Mouse (Mus musculus): ENCODE data around the gene Ints3.

Ints3 gene

DNA sequence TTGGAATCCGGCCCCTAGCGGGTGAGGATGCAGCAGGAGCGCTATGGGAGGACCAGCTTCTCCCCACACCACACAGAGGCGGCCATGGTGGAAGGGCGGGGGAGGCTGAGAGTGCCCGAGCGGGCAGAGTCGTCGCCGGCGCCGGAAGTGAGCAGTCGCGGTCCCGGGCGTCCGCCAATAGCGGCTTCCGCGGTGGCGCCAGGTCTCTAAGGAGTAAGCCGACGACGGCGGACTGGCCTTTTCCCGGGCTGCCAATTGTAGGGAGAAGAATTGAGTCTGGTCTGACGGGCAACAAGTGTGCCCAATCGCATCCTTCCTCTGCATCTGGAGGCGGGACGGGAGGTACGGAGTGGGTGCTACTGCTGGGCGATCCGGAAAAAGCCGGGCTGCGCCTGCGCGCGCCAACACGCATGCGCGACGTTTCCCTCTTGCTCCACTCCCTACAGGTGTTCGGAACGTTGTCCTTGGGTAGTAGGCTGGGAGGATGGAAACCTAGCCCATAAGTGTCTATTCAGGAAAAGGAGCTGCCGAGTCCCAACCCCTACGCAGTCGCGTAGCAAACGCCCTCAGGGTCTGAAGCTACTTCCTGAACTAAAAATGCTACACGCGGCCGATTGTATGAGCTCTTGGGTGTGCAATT, at the start of gene Ints3:
Gene Ints3, minus strand, starts transcription at position 242 of the 640 bp plus-strand sequence.
- peak; percentile 99 for DNase-seq

DNA sequence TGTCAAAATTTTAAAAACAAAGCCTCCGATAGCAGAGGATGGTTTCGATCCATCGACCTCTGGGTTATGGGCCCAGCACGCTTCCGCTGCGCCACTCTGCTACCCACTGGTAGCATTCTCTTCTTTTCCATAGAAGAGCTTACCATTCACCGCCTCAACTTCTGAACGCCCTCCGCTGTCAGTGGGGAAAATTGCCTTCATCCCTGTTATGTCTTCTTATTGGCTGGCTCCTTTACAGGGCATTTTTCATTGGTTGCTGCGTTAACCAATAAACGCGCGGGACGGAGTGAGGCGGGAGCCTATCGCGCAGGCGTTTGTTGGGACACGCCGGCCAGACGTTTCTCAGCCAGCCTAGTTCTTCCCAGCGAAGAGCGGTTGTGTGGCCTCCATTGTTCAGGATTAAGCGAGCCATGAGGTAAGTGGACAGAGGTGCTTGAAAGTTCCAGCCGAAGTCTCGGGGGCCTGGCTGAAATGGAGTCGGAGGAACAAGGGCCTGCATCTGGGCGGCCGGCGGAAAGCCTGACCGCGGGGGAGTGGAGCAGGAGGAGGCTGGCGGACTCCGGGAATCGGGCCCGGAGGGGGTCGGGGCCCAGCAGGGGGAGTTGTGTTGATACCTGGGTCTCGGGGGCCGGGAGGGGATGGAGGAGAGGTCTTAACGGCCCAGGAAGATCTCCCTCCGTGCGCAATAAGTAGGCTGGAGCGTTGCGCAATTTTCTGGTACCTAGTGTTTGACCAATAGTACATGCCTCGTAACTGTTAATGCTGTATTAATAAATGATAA, 42.6 kb upstream of the Ints3 start, which contains the start of gene Ilf2:
Gene Ilf2, plus strand, starts transcription at position 296 of the 781 bp plus-strand sequence.
- peak; percentile 96 for DNase-seq

DNA sequence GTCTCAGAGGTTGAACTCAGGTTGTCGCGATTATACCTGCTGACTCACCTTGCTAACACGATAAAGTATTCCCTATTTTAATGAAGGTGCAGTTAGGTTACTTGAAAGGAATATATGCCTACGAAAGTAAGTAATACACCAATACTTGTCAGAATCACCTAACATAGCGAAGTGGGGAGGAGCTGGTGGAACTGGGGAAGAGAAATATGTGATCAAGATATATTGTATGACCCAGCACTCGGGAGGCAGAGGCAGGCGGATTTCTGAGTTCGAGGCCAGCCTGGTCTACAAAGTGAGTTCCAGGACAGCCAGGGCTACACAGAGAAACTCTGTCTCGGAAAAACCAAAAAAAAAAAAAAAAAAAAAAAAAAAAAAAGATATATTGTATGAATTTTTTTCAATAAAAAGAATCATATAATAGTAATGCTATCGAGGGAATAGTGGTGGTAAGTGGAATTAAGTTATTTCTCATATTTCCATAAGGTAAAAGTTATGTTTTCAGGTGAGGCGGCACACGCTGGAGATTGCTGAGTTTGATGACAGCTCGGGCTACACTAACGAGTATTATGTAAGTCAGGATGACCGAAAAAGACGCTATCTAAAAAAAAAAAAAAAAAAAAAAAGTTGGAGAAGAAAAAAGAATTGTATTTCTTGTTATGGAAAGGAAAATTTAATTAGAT, 41.9 kb upstream of the Ints3 start:
- DNase-seq, result no peak

DNA sequence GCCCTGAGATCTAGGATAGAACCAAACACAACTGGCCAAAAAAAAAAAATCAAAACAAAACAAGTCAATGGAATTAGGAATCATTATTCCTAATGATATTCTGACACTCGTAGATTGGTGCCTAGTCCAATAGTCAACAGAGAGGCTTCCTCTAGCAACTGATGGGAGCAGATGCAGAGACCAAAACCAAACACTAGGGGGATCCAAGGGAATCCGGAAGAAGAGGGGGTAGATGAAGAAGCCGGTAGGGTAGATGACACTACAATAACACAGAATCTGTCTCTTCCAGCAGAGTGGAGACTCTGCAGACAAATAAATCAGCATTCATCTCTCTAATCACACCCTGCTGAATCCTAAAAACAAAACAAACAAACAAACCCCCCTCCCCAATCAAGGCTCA, 38.8 kb upstream of the Ints3 start:
- DNase-seq, result peak; percentile 68

DNA sequence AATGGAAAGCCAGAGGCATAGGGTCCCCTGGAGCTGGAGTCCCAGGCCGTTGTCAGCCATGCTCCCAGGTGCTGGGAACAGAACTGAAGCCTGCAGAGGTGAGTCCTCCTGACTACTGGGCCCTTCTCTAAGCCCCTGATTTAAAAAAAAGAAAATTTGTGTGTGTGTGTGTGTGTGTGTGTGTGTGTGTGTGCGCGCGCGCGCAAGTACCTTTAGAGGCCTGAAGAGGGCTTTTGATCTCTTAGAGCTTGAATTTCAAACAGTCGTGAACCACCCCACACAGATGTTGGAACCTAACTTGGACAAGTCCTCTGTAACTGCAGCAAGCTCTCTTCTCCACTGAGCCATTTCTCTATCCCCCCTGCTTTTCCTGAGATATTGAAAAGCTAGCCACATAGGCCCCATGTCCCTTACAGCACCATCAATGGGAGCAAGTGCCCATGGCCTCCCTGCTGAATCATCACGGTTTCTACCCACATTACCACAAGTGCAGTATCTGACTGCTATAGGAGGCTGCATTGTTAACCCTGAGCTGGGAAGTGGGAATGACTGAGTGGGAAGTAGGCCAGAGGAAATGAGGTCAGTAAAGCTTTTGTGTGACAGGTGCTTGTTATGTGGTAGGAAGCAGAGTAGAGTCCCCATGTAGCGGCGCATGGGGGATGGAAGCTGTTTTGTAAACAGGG, 34.3 kb upstream of the Ints3 start:
- no peak for DNase-seq

DNA sequence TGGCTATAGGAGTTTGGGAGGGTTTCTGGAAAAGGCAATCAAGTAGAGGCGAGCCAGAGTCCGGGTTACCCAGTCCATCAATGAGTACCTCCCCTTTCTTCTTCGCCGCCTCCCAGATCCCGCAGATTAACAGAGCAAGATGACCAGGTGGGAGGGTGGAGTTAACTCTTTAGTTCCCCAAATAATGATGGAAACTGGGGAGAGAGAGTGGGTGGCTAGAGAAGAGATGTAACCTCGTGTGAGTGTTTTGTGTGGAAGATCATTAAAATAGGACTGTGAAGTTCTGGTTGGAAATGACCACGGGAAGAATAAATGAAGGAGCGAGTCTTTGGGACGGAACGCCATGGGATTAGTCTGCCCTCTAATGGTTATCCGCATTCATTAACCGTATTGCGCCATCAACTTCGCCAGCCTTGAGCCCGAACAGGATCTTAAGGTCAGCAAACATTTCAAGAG, 32.9 kb upstream of the Ints3 start:
- peak; percentile 77 for DNase-seq

DNA sequence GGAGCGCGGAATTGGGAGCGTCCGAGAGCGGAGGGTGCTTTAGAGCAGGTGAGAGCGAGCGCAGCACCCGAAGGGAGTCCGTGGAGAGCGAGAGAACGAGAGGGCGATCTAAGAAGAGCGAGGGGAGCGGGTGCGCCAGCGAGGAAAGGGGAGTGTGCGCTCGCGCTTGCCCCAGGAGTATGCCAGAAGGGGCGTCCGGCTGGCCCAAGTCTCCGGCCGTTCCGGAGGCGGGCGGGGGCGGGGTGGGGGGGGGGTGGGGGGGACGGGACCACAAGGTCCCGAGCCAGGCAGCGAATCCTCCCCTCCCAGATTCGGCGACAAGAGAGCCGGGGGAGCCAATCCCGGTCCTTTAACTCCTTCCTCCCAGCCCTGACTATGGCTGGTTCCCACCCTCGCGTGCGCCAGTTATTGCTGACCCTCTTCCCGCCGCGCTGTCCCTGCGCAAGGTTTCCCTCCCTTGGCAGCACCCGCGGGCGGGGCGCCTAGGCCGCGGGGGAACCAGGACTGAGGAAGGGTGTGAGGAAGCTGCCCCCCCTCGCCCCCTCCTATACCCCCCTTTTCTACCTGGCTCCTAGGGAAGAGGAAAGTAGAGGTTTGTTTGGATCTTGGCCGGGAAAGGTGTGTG, 32.4 kb upstream of the Ints3 start, which contains the start of gene Npr1:
Gene Npr1, minus strand, starts transcription at position 181 of the 625 bp plus-strand sequence.
- peak; percentile 78 for DNase-seq

DNA sequence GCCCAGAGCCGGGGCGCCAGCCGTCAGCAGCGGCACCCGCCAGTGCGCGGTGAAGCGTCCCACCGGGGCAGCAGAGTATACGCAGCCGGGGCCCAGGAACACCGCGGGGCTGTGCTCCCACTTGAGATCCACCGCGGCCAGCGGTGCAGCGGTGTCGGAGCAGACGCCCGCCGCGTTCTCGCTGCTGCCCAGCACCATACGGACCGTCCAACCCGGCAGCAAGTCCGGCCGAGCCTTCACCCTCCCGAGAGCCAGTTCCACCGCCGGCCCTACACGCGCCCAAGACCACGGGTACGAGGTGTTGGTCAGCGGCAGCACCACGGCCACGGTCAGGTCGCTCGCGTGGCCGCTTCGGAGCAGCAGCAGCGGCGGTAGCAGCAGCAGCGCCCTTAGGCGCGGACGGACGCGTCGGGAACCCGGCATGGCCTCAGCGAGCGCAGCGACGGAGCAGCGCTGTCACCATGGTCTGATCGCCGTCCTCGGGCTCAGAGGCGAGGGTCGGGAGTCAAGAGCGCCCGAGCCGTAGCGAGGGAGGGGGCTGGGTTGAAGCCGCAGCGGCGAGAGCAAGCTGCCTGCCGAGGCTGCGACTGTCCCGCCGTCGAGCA, 31.8 kb upstream of the Ints3 start:
- DNase-seq, result peak; percentile 54

DNA sequence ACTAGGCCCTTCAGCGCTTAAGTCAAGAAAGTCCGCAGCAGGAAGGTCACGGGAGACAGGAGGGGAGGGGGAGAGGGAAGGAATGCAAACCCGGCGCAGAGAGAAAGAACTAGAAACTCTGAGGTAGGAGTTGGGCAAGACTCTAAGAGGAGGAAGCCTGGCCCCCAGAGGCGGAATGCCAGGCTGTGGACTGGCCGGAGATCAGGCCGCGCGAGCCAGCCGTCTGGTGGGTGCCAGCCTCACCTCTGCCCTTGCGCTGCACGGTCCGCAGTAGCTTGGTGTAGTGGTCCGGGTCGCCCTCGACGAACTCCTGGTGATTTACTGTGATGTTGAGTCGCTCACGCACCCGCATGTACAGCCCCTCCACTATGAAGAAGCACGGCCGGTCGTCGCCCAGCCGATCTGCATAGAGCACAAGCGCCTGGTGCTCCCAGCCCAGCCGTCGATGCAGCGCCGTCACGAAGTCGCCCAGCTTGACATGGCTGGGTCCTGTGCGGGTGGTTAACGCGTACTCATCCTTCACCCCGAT, 31.2 kb upstream of the Ints3 start:
- peak; percentile 54 for DNase-seq

DNA sequence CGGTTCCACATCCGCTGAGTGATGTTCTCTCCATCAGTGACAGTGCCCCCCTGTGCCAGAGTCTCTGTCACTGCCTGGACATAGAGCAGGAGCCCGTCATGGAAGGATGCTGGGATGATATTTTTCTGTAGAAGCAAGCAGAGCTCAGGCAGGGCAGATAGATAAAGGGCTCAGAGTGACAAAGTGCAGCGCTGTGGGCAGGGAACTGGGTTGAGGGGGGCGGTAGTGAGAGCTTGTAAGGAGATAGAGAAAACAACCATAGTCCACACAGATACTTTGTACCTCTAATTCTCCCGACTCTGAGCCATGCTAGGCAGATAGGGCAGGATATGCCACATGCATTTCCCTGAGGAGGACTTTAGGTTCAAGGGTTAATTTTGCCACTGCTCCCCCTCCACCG, 29.2 kb upstream of the Ints3 start:
- no peak for DNase-seq

DNA sequence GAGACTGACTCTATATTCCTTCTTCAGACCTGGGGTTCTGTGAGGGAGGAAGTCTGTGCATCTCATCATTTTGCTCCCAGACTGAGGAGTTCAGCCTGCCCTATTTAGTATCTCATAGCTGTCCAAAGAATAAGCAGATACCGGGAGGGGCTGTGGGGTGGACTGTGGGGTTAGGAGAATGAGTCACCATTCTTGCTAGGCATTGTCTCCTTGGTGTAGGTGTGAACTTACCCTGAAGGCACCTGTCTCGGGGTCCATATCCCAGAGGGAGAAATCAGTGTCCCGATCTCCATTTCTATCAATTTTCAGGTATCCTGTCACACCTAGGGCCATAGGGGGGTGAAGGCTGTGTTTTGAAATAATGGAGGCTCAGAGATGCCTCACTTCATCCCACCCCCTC, 28.5 kb upstream of the Ints3 start:
- no peak for DNase-seq

DNA sequence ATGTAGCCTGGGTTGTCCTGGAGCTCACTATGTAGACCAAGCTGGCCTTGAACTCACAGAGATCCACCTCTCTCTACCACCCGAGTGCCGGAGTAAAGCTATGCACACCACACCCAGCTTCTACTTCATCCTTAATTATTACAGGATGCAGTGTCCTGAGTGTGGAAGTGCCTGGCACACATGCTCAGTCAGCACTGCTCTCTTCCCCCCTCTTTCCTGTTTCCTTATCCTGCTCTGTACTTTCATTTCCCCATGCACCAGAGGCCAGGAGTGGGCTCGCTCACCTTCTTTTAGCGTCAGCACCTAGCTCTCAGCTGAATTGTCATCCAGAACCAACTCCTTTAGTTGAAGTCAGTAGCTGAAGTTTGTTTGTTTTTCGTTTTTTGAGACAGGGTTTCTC, 26.9 kb upstream of the Ints3 start:
- no peak for DNase-seq

DNA sequence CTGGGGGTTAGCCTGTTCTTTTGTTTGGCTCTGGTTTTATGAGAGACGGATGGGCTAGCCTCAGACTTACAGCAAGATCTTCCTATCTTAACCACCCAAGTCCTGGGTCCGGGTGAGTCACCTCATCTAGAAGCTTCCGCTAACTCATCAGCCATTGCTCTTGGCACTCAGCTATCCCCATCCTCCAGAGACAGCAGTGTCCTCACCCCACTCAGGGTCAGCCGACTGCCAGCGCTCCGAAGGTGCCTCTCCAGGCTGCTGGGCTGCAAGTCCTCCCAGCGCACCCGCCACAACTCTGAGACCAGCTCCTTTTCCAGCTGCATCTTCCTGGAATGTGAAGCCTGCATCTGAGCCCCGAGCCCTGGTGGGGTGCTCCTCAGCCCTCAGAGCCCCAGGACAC, 26.3 kb upstream of the Ints3 start:
- no peak for DNase-seq

DNA sequence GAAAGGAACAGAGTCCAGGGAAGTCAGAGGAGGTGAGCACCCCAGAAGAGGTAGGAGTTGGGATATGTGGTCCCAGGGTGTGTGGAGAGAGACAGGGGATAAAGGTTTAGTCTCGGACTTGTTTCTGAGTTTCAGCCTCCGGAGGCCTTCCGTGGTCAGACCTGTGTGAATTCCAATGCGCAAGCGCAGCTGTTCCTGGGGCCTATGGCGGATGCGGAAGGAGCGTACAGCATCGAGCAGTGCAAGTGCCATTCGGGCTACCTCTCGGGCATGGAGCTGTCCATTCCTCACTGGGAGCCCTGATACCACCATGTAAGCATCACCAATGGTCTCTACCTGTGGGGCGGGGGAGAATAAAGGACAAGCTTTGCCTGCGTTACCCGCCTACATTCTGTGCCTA, 21.5 kb upstream of the Ints3 start:
- no peak for DNase-seq

DNA sequence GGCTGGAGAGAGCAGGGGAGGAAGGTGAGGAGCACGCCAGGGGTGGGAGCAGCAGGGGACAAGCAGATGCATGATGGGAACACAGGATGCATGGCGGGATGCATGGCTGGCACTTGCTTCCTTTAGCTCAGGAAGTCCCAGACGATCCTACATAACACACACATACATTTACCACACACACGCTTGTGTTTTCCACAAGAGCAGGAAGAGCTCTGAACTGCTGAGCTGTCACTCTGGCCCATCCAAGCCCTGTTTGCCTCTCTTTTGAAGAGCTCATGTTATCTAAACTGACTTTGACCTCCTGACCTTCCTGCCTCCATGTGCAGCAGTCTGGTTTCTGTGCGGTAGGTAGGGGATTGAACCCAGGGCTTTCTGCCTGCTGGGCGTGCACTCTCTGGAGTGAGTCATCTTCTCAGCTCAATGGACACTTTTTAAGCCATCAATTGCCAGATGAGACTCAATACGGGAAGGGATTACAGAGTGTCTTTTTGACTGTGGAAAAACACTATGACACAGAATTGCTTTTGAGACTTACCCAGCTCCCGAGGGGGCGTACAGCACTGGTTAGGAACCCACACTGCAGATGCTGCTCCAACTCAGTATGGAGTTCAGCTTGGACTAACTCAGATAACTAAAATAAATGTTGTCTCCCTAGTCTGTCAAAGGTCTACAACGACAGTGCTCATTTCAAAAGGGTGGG, 18.1 kb upstream of the Ints3 start:
- peak; percentile 52 for DNase-seq

DNA sequence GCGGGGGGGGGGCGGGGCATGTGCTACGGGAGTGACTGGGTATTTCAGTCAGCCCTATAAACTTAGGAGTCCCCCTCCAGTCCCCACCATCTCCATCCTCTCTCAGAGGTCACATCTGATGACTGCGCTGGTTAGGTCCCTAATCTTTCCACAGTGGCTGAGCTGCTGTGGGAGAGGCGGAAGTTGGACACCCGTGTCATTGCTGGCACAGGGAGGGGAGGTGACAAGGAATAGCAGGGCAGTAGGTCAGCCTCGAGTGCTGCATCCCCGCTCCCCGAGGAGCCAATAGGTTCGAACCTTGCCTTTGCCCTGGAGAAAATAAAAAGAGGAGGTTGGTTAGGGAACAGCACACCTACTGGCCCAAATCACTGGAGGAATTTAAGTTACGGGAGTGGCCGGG, 17.5 kb upstream of the Ints3 start:
- no peak for DNase-seq

DNA sequence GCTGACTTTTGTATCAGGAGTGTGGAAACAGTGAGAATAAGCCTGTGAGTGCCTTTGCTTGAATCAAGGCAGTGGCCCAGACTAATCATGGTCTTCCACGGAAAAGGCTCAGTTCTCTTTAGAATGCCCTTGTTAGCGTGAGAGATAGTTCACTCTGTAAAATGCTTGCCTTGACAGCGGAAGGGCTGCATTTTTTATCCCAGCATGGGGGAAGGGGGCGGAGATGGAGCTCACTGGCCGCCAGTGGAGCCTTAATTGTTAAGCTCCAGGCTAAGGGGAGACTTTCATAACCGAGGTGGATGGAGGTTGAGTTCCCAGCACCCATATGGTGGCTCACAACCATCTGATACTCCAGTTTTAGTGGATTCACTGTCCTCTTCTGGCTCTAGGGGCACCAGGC, 15.2 kb upstream of the Ints3 start:
- DNase-seq, result peak; percentile 55

DNA sequence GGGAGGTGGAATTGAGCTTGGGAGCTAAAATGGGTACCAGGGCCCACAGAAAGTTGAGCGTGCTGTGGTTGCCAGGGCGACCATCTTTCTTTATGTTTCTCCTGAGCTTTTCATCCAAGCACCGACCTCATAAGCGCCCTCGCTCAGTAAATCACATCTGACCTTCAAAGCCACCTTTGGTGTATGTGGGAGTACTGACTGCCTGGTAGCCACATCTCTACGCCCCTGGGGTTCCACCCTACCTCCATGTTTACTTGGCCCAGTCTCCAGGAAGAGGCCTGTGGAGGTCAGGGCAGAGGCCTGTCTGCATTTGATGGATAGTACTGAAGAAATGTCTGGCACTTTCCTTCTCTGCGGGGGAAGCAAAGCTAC, 13.7 kb upstream of the Ints3 start:
- DNase-seq, result peak; percentile 55

DNA sequence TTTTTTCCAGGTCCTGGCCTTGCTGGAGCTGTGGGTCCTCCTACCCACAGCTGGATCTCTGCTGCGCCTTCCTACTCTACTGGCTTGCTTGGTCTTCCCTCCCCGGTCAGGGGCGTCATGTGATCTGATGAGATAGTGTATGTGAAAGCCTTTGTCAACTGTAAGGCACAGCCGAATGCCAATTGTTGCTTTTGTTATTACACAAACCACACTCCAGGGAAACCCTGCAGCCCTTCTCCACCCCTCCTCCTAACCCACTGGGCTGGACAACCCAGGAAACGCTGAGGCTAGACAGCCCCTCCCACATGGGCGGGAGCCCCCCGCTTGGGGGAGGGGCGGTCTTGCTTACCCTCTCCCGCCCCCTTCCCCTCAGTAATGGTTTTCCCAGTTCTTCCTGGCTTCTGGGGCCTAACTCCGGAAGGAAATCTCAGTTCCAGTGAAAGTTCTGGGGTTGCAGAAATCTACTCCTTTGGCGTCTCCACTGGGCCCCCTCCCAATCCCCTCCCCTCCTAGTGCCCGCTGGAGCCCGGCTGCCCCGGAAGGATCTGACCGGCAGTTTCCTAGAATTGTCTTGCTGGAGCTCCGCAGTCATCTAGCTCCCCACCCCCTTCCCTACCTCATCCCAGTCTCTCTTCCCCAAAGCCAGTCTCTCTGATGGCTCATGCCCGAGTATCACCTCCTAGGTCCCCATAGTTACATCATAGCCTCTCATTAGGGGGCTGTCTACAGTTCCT, 13.1 kb upstream of the Ints3 start:
- DNase-seq, result peak; percentile 94

DNA sequence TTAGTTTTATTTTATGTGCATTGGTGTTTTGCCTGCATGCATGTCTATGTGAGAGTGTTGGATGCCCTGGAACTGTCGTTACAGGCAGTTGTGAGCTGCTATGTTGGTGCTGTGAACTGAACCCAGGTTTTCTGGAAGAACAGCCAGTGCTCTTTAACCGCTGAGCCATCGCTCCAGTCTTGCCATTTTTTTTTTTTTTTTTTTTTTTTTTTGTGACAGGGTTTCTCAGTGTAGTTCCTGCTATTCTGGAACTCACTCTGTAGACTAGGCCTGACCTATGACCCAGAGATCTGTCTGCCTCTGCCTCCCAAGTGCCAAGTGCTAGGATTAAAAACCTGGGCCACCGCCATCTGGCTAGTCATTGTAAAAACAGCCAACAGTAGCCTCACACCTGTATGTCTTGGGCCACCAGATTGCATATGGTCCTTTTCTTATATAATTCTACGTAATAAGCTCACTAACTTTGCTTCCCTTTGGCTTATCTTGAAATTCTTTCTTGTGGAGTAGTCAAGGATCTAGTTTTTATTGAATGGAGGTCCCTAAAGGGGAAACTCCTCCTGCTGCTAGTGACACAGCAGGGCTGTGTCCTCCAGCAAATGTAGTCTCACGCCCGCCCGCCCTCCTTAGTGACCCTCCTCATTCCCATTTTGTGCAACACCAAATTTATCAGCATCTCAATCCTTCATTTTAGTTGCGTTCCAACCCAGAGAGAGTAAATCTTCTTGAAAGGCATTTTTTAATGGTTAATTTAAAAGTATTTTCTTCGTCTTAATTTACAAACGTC, 12.2 kb upstream of the Ints3 start:
- peak; percentile 58 for DNase-seq
